Mouse (Mus musculus): ENCODE measurements at regions not wholly inside any gene's neighbourhood (a gene's known extent, or its start where the extent isn't known, plus 50 kb on each side); places are given as distances from the start of the nearest gene placed in this dataset.
A peak's percentile ranks its signal among the peaks of the same experiment; 100 is the strongest.

- Histone ChIP-seq H3K4me3 (ENCODE audit: insufficient read depth, low read length) (no peak overlapping the region), H3K4me1 (ENCODE audit: control insufficient read depth, insufficient read depth, low read length) (peaks cover 5% of the 10 kb centered on the region), H3K27ac (ENCODE audit: insufficient read depth, low read depth, low read length) (no peak overlapping the region)
- TF ChIP-seq POLR2A (IDR thresholded peaks at IDR 0.05; ENCODE audit: borderline replicate concordance, low read depth, low read length) (no peak), CTCF (IDR thresholded peaks at IDR 0.05; ENCODE audit: low read depth, low read length) (no peak)
Observed at GRCm38 (mm10) chr2:92544364-92545151, 54.9 kb upstream of the Chst1 start.

GRCm38 (mm10) chr2:92540841-92541240 lies 58.7 kb upstream of the Chst1 start:
- H3K27ac ChIP-seq (ENCODE audit: insufficient read depth, low read depth, low read length): no peak overlapping the region
- H3K4me3 ChIP-seq (ENCODE audit: insufficient read depth, low read length): no peak overlapping the region
- H3K4me1 ChIP-seq (ENCODE audit: control insufficient read depth, insufficient read depth, low read length): no peaks in the 10 kb centered on the region
- TF ChIP-seq CTCF (IDR thresholded peaks at IDR 0.05; ENCODE audit: low read depth, low read length): no peak
- no peak for TF ChIP-seq POLR2A (IDR thresholded peaks at IDR 0.05; ENCODE audit: borderline replicate concordance, low read depth, low read length)

GRCm38 (mm10) chr2:92531996-92532395 lies 67.5 kb upstream of the Chst1 start:
- no peak overlapping the region for H3K27ac ChIP-seq (ENCODE audit: insufficient read depth, low read depth, low read length)
- no peak for TF ChIP-seq POLR2A (IDR thresholded peaks at IDR 0.05; ENCODE audit: borderline replicate concordance, low read depth, low read length)
- TF ChIP-seq CTCF (IDR thresholded peaks at IDR 0.05; ENCODE audit: low read depth, low read length): no peak
- H3K4me1 ChIP-seq (ENCODE audit: control insufficient read depth, insufficient read depth, low read length): peaks cover 5% of the 10 kb centered on the region; the same call in 1 of the 2 replicates
- H3K4me3 ChIP-seq (ENCODE audit: insufficient read depth, low read length): no peak overlapping the region

- Histone ChIP-seq H3K27ac (ENCODE audit: insufficient read depth, low read depth, low read length) (no peak overlapping the region), H3K4me3 (ENCODE audit: insufficient read depth, low read length) (no peak overlapping the region), H3K4me1 (ENCODE audit: control insufficient read depth, insufficient read depth, low read length) (peaks cover 5% of the 10 kb centered on the region; the same call in 1 of the 2 replicates)
- no peak for TF ChIP-seq POLR2A (IDR thresholded peaks at IDR 0.05; ENCODE audit: borderline replicate concordance, low read depth, low read length)
- no peak for TF ChIP-seq CTCF (IDR thresholded peaks at IDR 0.05; ENCODE audit: low read depth, low read length)
Observed at GRCm38 (mm10) chr2:92530677-92531076, 68.8 kb upstream of the Chst1 start.

GRCm38 (mm10) chr2:92529670-92530322 lies 69.5 kb upstream of the Slc35c1 start:
- TF ChIP-seq CTCF (IDR thresholded peaks at IDR 0.05; ENCODE audit: low read depth, low read length) (no peak), POLR2A (IDR thresholded peaks at IDR 0.05; ENCODE audit: borderline replicate concordance, low read depth, low read length) (no peak)
- H3K27ac ChIP-seq (ENCODE audit: insufficient read depth, low read depth, low read length): no peak overlapping the region
- H3K4me3 ChIP-seq (ENCODE audit: insufficient read depth, low read length): peak overlapping the region; percentile 28; the same call in 1 of the 2 replicates
- H3K4me1 ChIP-seq (ENCODE audit: control insufficient read depth, insufficient read depth, low read length): peaks cover 5% of the 10 kb centered on the region; the same call in 1 of the 2 replicates

GRCm38 (mm10) chr2:92529071-92529641 lies 68.8 kb upstream of the Slc35c1 start:
- H3K4me1 ChIP-seq (ENCODE audit: control insufficient read depth, insufficient read depth, low read length): peaks cover 5% of the 10 kb centered on the region; the same call in 1 of the 2 replicates
- H3K27ac ChIP-seq (ENCODE audit: insufficient read depth, low read depth, low read length): no peak overlapping the region
- no peak for TF ChIP-seq CTCF (IDR thresholded peaks at IDR 0.05; ENCODE audit: low read depth, low read length)
- TF ChIP-seq POLR2A (IDR thresholded peaks at IDR 0.05; ENCODE audit: borderline replicate concordance, low read depth, low read length): no peak
- H3K4me3 ChIP-seq (ENCODE audit: insufficient read depth, low read length): peak overlapping the region; percentile 28

GRCm38 (mm10) chr2:92528119-92528830 lies 67.9 kb upstream of the Slc35c1 start:
- TF ChIP-seq POLR2A (IDR thresholded peaks at IDR 0.05; ENCODE audit: borderline replicate concordance, low read depth, low read length): no peak
- no peak for TF ChIP-seq CTCF (IDR thresholded peaks at IDR 0.05; ENCODE audit: low read depth, low read length)
- H3K4me3 ChIP-seq (ENCODE audit: insufficient read depth, low read length): no peak overlapping the region
- peaks cover 5% of the 10 kb centered on the region; the same call in 1 of the 2 replicates for H3K4me1 ChIP-seq (ENCODE audit: control insufficient read depth, insufficient read depth, low read length)
- no peak overlapping the region for H3K27ac ChIP-seq (ENCODE audit: insufficient read depth, low read depth, low read length)

GRCm38 (mm10) chr2:92526676-92527395 lies 66.5 kb upstream of the Slc35c1 start:
- TF ChIP-seq POLR2A (IDR thresholded peaks at IDR 0.05; ENCODE audit: borderline replicate concordance, low read depth, low read length): no peak
- TF ChIP-seq CTCF (IDR thresholded peaks at IDR 0.05; ENCODE audit: low read depth, low read length): no peak
- no peak overlapping the region for H3K4me3 ChIP-seq (ENCODE audit: insufficient read depth, low read length)
- H3K4me1 ChIP-seq (ENCODE audit: control insufficient read depth, insufficient read depth, low read length): peaks cover 5% of the 10 kb centered on the region; the same call in 1 of the 2 replicates
- H3K27ac ChIP-seq (ENCODE audit: insufficient read depth, low read depth, low read length): no peak overlapping the region

GRCm38 (mm10) chr2:92525628-92526027 lies 65.3 kb upstream of the Slc35c1 start:
- Histone ChIP-seq H3K27ac (ENCODE audit: insufficient read depth, low read depth, low read length) (no peak overlapping the region), H3K4me1 (ENCODE audit: control insufficient read depth, insufficient read depth, low read length) (peaks cover 5% of the 10 kb centered on the region; the same call in 1 of the 2 replicates), H3K4me3 (ENCODE audit: insufficient read depth, low read length) (no peak overlapping the region)
- TF ChIP-seq POLR2A (IDR thresholded peaks at IDR 0.05; ENCODE audit: borderline replicate concordance, low read depth, low read length) (no peak), CTCF (IDR thresholded peaks at IDR 0.05; ENCODE audit: low read depth, low read length) (no peak)
